Mouse (Mus musculus): ENCODE measurements around the gene Micall2. TPM values are rescaled to one million over a fixed set of nuclear protein-coding genes. Genes with fewer than 3 reads are reported as not detected.

Micall2 gene
- polyA plus RNA-seq, 1 experiment from 2014 or later: 5.7 TPM

GRCm38 (mm10) chr5:139669380-139669779 lies 66.8 kb downstream of the Micall2 start:
- no peaks in the 10 kb centered on the region for H3K9me3 ChIP-seq (ENCODE audit: control insufficient read depth, low read length)
- no peak overlapping the region for H3K4me2 ChIP-seq (ENCODE audit: low read length)
- no peak overlapping the region for H3K27ac ChIP-seq (ENCODE audit: low read length)
- H3K9ac ChIP-seq (replicated peaks; ENCODE audit: low read depth, low read length): no peak overlapping the region
- H3K27me3 ChIP-seq (replicated peaks; ENCODE audit: control insufficient read depth, insufficient read depth, low read length): peaks cover 71% of the 10 kb centered on the region
- no peaks in the 10 kb centered on the region for H3K36me3 ChIP-seq (ENCODE audit: control insufficient read depth, insufficient read depth)
- H3K4me1 ChIP-seq (replicated peaks; ENCODE audit: control insufficient read depth, insufficient read depth, low read length): peaks cover 3% of the 10 kb centered on the region; the same call in 1 of the 2 replicates
- H3K4me3 ChIP-seq (replicated peaks; ENCODE audit: low read length): no peak overlapping the region
- no peak for ATAC-seq
- 10% methylated on average over 8 of the region's 8 CpGs for WGBS

GRCm38 (mm10) chr5:139668494-139668893 lies 67.6 kb downstream of the Micall2 start:
- H3K36me3 ChIP-seq (ENCODE audit: control insufficient read depth, insufficient read depth): no peaks in the 10 kb centered on the region
- H3K4me3 ChIP-seq (replicated peaks; ENCODE audit: low read length): peak overlapping the region; percentile 17; the same call in 1 of the 2 replicates
- no peak overlapping the region for H3K27ac ChIP-seq (ENCODE audit: low read length)
- H3K9me3 ChIP-seq (ENCODE audit: control insufficient read depth, low read length): no peaks in the 10 kb centered on the region
- H3K27me3 ChIP-seq (replicated peaks; ENCODE audit: control insufficient read depth, insufficient read depth, low read length): peaks cover 67% of the 10 kb centered on the region
- H3K4me2 ChIP-seq (ENCODE audit: low read length): no peak overlapping the region
- H3K4me1 ChIP-seq (replicated peaks; ENCODE audit: control insufficient read depth, insufficient read depth, low read length): peaks cover 3% of the 10 kb centered on the region; the same call in 1 of the 2 replicates
- ATAC-seq: peak; percentile 40; the same call in 1 of the 2 replicates
- H3K9ac ChIP-seq (replicated peaks; ENCODE audit: low read depth, low read length): no peak overlapping the region
- 0% methylated on average over 24 of the region's 24 CpGs for WGBS

- Histone ChIP-seq H3K9ac (replicated peaks; ENCODE audit: low read depth, low read length) (no peak overlapping the region), H3K4me1 (replicated peaks; ENCODE audit: control insufficient read depth, insufficient read depth, low read length) (peaks cover 3% of the 10 kb centered on the region; the same call in 1 of the 2 replicates), H3K27me3 (replicated peaks; ENCODE audit: control insufficient read depth, insufficient read depth, low read length) (peaks cover 55% of the 10 kb centered on the region), H3K9me3 (ENCODE audit: control insufficient read depth, low read length) (no peaks in the 10 kb centered on the region), H3K36me3 (ENCODE audit: control insufficient read depth, insufficient read depth) (no peaks in the 10 kb centered on the region), H3K4me2 (ENCODE audit: low read length) (no peak overlapping the region), H3K4me3 (replicated peaks; ENCODE audit: low read length) (no peak overlapping the region), H3K27ac (ENCODE audit: low read length) (no peak overlapping the region)
- 61% methylated on average over 2 of the region's 2 CpGs for WGBS
- no peak for ATAC-seq
Measured at GRCm38 (mm10) chr5:139666496-139666895, 69.6 kb downstream of the Micall2 start.

DNA sequence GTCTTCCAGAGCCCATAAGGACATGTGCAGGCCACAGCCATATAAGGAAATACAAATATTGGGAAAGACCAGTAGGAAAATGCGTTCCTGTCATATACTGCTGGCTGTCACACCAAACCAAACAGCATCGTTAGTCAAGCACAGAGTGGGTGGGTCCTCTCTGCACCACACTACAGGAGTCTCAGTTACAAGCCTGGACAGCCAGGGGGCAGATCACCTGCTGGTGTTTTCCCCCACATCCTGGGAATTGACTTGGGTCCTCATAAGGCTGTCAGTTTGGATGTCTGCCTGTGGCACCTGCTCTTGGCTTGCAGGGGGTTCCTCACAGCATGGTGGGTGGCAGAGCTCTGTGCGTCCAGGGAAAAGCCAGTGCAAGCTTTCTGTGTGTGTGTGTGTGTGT lies 70.8 kb downstream of the Micall2 start:
- ATAC-seq: no peak
- H3K4me1 ChIP-seq (replicated peaks; ENCODE audit: control insufficient read depth, insufficient read depth, low read length): peaks cover 3% of the 10 kb centered on the region; the same call in 1 of the 2 replicates
- H3K36me3 ChIP-seq (ENCODE audit: control insufficient read depth, insufficient read depth): no peaks in the 10 kb centered on the region
- WGBS: 55% methylated on average over 3 of the region's 3 CpGs
- H3K9ac ChIP-seq (replicated peaks; ENCODE audit: low read depth, low read length): no peak overlapping the region
- no peaks in the 10 kb centered on the region for H3K9me3 ChIP-seq (ENCODE audit: control insufficient read depth, low read length)
- peaks cover 60% of the 10 kb centered on the region for H3K27me3 ChIP-seq (replicated peaks; ENCODE audit: control insufficient read depth, insufficient read depth, low read length)
- no peak overlapping the region for H3K27ac ChIP-seq (ENCODE audit: low read length)
- H3K4me3 ChIP-seq (replicated peaks; ENCODE audit: low read length): no peak overlapping the region
- H3K4me2 ChIP-seq (ENCODE audit: low read length): no peak overlapping the region

- no peak overlapping the region for H3K27ac ChIP-seq (ENCODE audit: low read length)
- no peak overlapping the region for H3K9ac ChIP-seq (replicated peaks; ENCODE audit: low read depth, low read length)
- WGBS: 76% methylated on average over 7 of the region's 8 CpGs
- peaks cover 40% of the 10 kb centered on the region for H3K27me3 ChIP-seq (replicated peaks; ENCODE audit: control insufficient read depth, insufficient read depth, low read length)
- no peak for ATAC-seq
- H3K4me2 ChIP-seq (ENCODE audit: low read length): no peak overlapping the region
- no peaks in the 10 kb centered on the region for H3K36me3 ChIP-seq (ENCODE audit: control insufficient read depth, insufficient read depth)
- no peak overlapping the region for H3K4me3 ChIP-seq (replicated peaks; ENCODE audit: low read length)
- H3K9me3 ChIP-seq (ENCODE audit: control insufficient read depth, low read length): no peaks in the 10 kb centered on the region
- peaks cover 7% of the 10 kb centered on the region for H3K4me1 ChIP-seq (replicated peaks; ENCODE audit: control insufficient read depth, insufficient read depth, low read length)
Measured at GRCm38 (mm10) chr5:139661713-139662112, 74.4 kb downstream of the Micall2 start.

GRCm38 (mm10) chr5:139659307-139659706 lies 76.8 kb downstream of the Micall2 start:
- no peak overlapping the region for H3K9ac ChIP-seq (replicated peaks; ENCODE audit: low read depth, low read length)
- H3K4me1 ChIP-seq (replicated peaks; ENCODE audit: control insufficient read depth, insufficient read depth, low read length): peaks cover 7% of the 10 kb centered on the region
- no peaks in the 10 kb centered on the region for H3K36me3 ChIP-seq (ENCODE audit: control insufficient read depth, insufficient read depth)
- peaks cover 29% of the 10 kb centered on the region for H3K27me3 ChIP-seq (replicated peaks; ENCODE audit: control insufficient read depth, insufficient read depth, low read length)
- H3K9me3 ChIP-seq (ENCODE audit: control insufficient read depth, low read length): no peaks in the 10 kb centered on the region
- 1% methylated on average over 18 of the region's 18 CpGs for WGBS
- no peak overlapping the region for H3K4me3 ChIP-seq (replicated peaks; ENCODE audit: low read length)
- H3K4me2 ChIP-seq (ENCODE audit: low read length): no peak overlapping the region
- no peak overlapping the region for H3K27ac ChIP-seq (ENCODE audit: low read length)
- no peak for ATAC-seq

- Histone ChIP-seq H3K27ac (ENCODE audit: low read length) (no peak overlapping the region), H3K36me3 (ENCODE audit: control insufficient read depth, insufficient read depth) (no peaks in the 10 kb centered on the region), H3K4me2 (ENCODE audit: low read length) (no peak overlapping the region), H3K4me3 (replicated peaks; ENCODE audit: low read length) (no peak overlapping the region), H3K9me3 (ENCODE audit: control insufficient read depth, low read length) (no peaks in the 10 kb centered on the region), H3K27me3 (replicated peaks; ENCODE audit: control insufficient read depth, insufficient read depth, low read length) (peaks cover 28% of the 10 kb centered on the region), H3K9ac (replicated peaks; ENCODE audit: low read depth, low read length) (no peak overlapping the region), H3K4me1 (replicated peaks; ENCODE audit: control insufficient read depth, insufficient read depth, low read length) (peaks cover 7% of the 10 kb centered on the region)
- WGBS: 23% methylated on average over 7 of the region's 7 CpGs
- ATAC-seq: no peak
Measured at GRCm38 (mm10) chr5:139658865-139659264, 77.3 kb downstream of the Micall2 start.

GRCm38 (mm10) chr5:139657959-139658602 lies 78.1 kb downstream of the Micall2 start:
- H3K9ac ChIP-seq (replicated peaks; ENCODE audit: low read depth, low read length): no peak overlapping the region
- H3K27ac ChIP-seq (ENCODE audit: low read length): no peak overlapping the region
- H3K4me3 ChIP-seq (replicated peaks; ENCODE audit: low read length): no peak overlapping the region
- 74% methylated on average over 10 of the region's 10 CpGs for WGBS
- H3K27me3 ChIP-seq (replicated peaks; ENCODE audit: control insufficient read depth, insufficient read depth, low read length): peaks cover 26% of the 10 kb centered on the region
- H3K4me2 ChIP-seq (ENCODE audit: low read length): no peak overlapping the region
- H3K9me3 ChIP-seq (ENCODE audit: control insufficient read depth, low read length): no peaks in the 10 kb centered on the region
- no peaks in the 10 kb centered on the region for H3K36me3 ChIP-seq (ENCODE audit: control insufficient read depth, insufficient read depth)
- no peak for ATAC-seq
- H3K4me1 ChIP-seq (replicated peaks; ENCODE audit: control insufficient read depth, insufficient read depth, low read length): peaks cover 7% of the 10 kb centered on the region

All from forebrain, embryonic 16.5 days (tissue).